Mouse (Mus musculus) liver, embryonic 16.5 days (tissue): ENCODE data around the gene Armh2. TPM values are rescaled to one million over a fixed set of nuclear protein-coding genes. Genes with fewer than 3 reads are reported as not detected.

Source experiments
- ATAC-seq: fragments of 200-750 bp; cut with Nextera tagmentation; 2 replicates; pipeline ENCODE4 v1.8.0; 2017; ENCODE audit warnings: low read depth, mild to moderate bottlenecking, moderate number of reproducible peaks, moderate library complexity
- H3K27ac ChIP-seq: fragments of 300-500 bp; sonication (generic); 2 replicates; pipeline ENCODE4 v1.5.1; 2014; ENCODE audit warnings: mild to moderate bottlenecking, low read length
- H3K27me3 ChIP-seq: fragments of 300-500 bp; sonication (generic); 2 replicates; pipeline ENCODE4 v1.6.1; 2014; ENCODE audit warnings: low read depth, low read length, mixed read lengths; ENCODE audit not compliant: control insufficient read depth, insufficient read depth
- H3K36me3 ChIP-seq: fragments of 300-500 bp; sonication (generic); 2 replicates; pipeline ENCODE4 v1.6.1; 2014; ENCODE audit warnings: mild to moderate bottlenecking; ENCODE audit not compliant: control insufficient read depth, insufficient read depth
- H3K4me1 ChIP-seq: fragments of 300-500 bp; sonication (generic); 2 replicates; pipeline ENCODE4 v1.6.1; 2014; ENCODE audit warnings: low read depth, low read length, mixed read lengths; ENCODE audit not compliant: control insufficient read depth
- H3K4me2 ChIP-seq: fragments of 300-500 bp; sonication (generic); 2 replicates; pipeline ENCODE4 v1.6.1; 2014; ENCODE audit warnings: low read depth, low read length, mixed read lengths
- H3K4me3 ChIP-seq: fragments of 300-500 bp; sonication (generic); 2 replicates; pipeline ENCODE4 v1.5.1; 2014; ENCODE audit warnings: low read depth, mild to moderate bottlenecking, low read length
- H3K9ac ChIP-seq: fragments of 300-500 bp; sonication (generic); 2 replicates; pipeline ENCODE4 v1.6.1; 2014; ENCODE audit warnings: low read depth, low read length
- H3K9me3 ChIP-seq: fragments of 300-500 bp; sonication (generic); replicated peaks from 2 replicates; pipeline ENCODE4 v1.6.1; 2016; ENCODE audit warnings: low read length; ENCODE audit not compliant: control insufficient read depth
- WGBS: fragments of 180-500 bp; shearing (Covaris S2); extraction: QIAGEN DNeasy Blood & Tissue Kit; methylation state at CpG from one replicate; pipeline ENCODE4 v1.1.7; 2014; ENCODE audit not compliant: insufficient replicate concordance; 5-methylcytosine and 5-hydroxymethylcytosine counted together
- polyA plus RNA-seq: library from polyadenylated mRNA; unstranded; fragments of >200 nt; fragmentation: Nextera tagmentation; extraction: Ambion mirVana; gene quantifications from 2 replicates; pipeline ENCODE4 v1.2.1, GENCODE M21; 2015

Gene Armh2
- polyA plus RNA-seq, 1 experiment from 2014 or later = not detected

- Histone ChIP-seq H3K4me1 (no peaks in the 10 kb centered on the region; the same call in 1 of the 2 replicates), H3K4me2 (no peak overlapping the region), H3K27ac (no peak overlapping the region), H3K36me3 (no peaks in the 10 kb centered on the region), H3K4me3 (no peak overlapping the region), H3K9me3 (no peaks in the 10 kb centered on the region), H3K9ac (no peak overlapping the region), H3K27me3 (no peaks in the 10 kb centered on the region)
- 70% methylated on average over 5 of the region's 5 CpGs for WGBS
- no peak for ATAC-seq
Measured at GRCm38 (mm10) chr13:24715601-24716000, 25.4 kb upstream of the Armh2 start.

DNA sequence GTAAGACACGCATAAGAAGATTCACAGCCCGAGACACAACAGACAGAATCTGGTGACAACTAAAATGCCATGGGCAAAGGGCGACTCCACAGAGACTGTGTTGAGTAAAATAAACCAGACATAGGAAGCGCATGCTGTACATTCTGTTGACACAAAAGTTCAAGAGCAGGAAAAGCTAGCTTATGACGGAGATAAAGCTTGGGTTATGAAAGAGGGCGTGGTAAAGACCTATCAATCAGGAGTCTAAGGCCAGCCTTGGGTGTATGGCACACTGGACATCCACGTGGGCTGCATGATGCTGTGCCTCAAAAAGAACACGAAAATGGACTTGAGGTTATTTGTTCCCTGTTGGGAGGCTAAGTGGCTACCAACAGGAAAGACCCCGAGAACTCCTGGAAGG, 24.6 kb upstream of the Armh2 start:
- Histone ChIP-seq H3K27me3 (no peaks in the 10 kb centered on the region), H3K9me3 (no peaks in the 10 kb centered on the region), H3K27ac (no peak overlapping the region), H3K36me3 (no peaks in the 10 kb centered on the region), H3K4me1 (no peaks in the 10 kb centered on the region; the same call in 1 of the 2 replicates), H3K9ac (no peak overlapping the region), H3K4me2 (no peak overlapping the region), H3K4me3 (no peak overlapping the region)
- 66% methylated on average over 9 of the region's 9 CpGs for WGBS
- ATAC-seq = no peak

GRCm38 (mm10) chr13:24717677-24718076, 23.4 kb upstream of the Armh2 start:
- no peaks in the 10 kb centered on the region for H3K4me1 ChIP-seq
- no peaks in the 10 kb centered on the region for H3K36me3 ChIP-seq
- H3K27ac ChIP-seq = no peak overlapping the region
- no peaks in the 10 kb centered on the region for H3K27me3 ChIP-seq
- H3K9me3 ChIP-seq = no peaks in the 10 kb centered on the region
- no peak overlapping the region for H3K4me2 ChIP-seq
- no peak overlapping the region for H3K9ac ChIP-seq
- WGBS = 60% methylated on average over 7 of the region's 7 CpGs
- ATAC-seq = no peak
- H3K4me3 ChIP-seq = no peak overlapping the region

DNA sequence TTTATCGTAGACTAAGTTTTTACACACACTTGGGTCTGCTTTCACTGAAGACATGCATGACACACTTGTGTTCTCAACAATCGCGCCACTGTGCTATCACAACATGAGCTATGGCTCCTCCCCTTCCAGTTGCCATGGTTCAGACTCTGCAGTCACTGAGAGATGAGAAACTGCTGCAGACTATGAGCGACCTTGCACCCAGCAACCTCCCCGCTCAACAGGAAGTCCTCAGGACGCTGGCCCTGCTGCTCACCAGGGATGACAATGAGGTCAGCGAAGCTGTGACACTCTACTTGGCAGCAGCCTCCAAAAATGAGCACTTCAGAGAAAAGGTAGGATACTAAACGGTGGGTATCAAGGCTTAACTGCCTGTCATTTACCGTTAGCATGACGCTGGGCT, 19.5 kb upstream of the Armh2 start:
- Histone ChIP-seq H3K9me3 (no peaks in the 10 kb centered on the region), H3K36me3 (no peaks in the 10 kb centered on the region; the same call in 1 of the 2 replicates), H3K27me3 (no peaks in the 10 kb centered on the region), H3K4me3 (no peak overlapping the region), H3K27ac (no peak overlapping the region), H3K9ac (no peak overlapping the region), H3K4me2 (no peak overlapping the region), H3K4me1 (no peaks in the 10 kb centered on the region)
- ATAC-seq = no peak
- 79% methylated on average over 10 of the region's 10 CpGs for WGBS

GRCm38 (mm10) chr13:24723699-24724394, 17.2 kb upstream of the Armh2 start:
- no peak overlapping the region for H3K4me2 ChIP-seq
- H3K36me3 ChIP-seq = no peaks in the 10 kb centered on the region; the same call in 1 of the 2 replicates
- H3K27ac ChIP-seq = no peak overlapping the region
- WGBS = 64% methylated on average over 8 of the region's 8 CpGs
- H3K9ac ChIP-seq = no peak overlapping the region
- H3K4me3 ChIP-seq = no peak overlapping the region
- no peaks in the 10 kb centered on the region for H3K4me1 ChIP-seq
- no peak for ATAC-seq
- no peaks in the 10 kb centered on the region for H3K27me3 ChIP-seq
- no peaks in the 10 kb centered on the region for H3K9me3 ChIP-seq

- no peaks in the 10 kb centered on the region for H3K9me3 ChIP-seq
Measured at GRCm38 (mm10) chr13:24724395-24724759, 16.7 kb upstream of the Armh2 start.

DNA sequence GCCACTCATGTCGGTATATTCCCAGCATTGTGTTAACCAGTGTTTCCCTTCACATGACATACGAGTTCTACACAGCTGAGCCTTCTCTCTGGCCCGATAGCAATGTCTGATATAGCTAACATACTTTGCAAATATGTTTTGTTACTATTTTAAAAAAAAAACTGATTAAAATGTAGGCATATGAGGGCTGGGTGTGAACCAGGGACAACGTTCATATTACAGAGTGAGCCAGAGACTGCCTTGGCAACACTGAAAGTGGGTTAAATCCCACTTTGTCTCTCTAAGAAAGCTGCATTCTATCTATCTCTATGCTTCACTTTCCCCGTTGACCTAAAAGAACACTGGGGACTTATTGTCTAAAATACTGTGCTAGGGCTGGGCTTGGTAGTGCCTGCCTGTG, 11.9 kb upstream of the Armh2 start:
- no peaks in the 10 kb centered on the region for H3K9me3 ChIP-seq
- no peak overlapping the region for H3K4me2 ChIP-seq
- no peak for ATAC-seq
- no peak overlapping the region for H3K9ac ChIP-seq
- H3K36me3 ChIP-seq = no peaks in the 10 kb centered on the region
- no peaks in the 10 kb centered on the region for H3K27me3 ChIP-seq
- H3K4me1 ChIP-seq = no peaks in the 10 kb centered on the region
- H3K4me3 ChIP-seq = no peak overlapping the region
- no peak overlapping the region for H3K27ac ChIP-seq
- 77% methylated on average over 5 of the region's 5 CpGs for WGBS

More at GRCm38 (mm10) chr13:24724395-24724759, 16.7 kb upstream of the Armh2 start:
- Histone ChIP-seq H3K36me3 (no peaks in the 10 kb centered on the region; the same call in 1 of the 2 replicates), H3K27me3 (no peaks in the 10 kb centered on the region), H3K4me2 (no peak overlapping the region), H3K4me3 (no peak overlapping the region), H3K27ac (no peak overlapping the region), H3K9ac (no peak overlapping the region), H3K4me1 (no peaks in the 10 kb centered on the region)
- 66% methylated on average over 4 of the region's 4 CpGs for WGBS
- ATAC-seq = no peak

DNA sequence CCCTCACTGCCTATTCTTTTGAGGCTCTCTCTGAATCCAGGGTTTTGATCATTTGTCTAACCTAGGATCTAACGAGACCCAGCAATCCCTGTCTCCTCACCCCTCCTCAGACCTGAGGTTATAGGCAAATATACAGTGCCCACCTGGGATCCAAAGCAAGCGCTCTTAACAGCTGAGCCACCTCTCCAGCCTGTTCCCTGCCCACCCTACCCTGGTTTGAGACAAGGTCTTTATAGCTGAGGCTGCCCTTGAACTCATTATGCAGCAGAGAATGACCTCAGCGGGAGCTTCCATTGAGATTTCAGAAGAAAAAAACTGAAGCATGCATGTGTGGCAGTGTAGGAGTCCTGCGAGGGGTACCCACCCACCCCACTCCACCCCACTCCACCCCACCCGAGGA, 6.5 kb upstream of the Armh2 start:
- Histone ChIP-seq H3K9me3 (no peaks in the 10 kb centered on the region), H3K36me3 (no peaks in the 10 kb centered on the region), H3K27me3 (no peaks in the 10 kb centered on the region), H3K4me2 (no peak overlapping the region), H3K27ac (no peak overlapping the region), H3K4me1 (no peaks in the 10 kb centered on the region), H3K4me3 (no peak overlapping the region), H3K9ac (no peak overlapping the region)
- no peak for ATAC-seq
- WGBS = 70% methylated on average over 5 of the region's 5 CpGs

DNA sequence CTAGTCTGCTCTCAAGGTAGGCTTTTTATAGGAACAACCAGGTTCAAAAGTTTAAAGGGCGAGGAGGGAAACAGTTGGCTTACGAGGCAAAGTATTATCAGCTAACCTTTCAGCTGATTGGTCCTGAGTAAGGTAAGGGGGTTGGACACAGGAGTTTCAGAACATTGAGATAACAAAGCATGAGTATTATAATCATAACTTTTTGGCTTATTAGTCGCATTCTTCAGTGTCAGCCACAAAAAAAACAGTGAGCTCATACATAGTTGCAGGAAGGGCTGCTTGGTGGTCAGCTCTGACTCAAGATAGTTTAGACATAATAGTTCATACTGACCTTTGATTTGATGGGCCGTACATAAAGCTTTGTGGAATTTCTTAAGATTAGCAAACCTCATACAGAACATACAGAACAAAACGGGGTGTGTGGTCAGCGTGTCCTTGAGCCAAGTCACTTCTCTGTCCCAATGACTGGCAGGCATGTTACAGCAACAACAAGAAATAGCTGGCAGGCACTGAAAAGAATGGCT, 5.4 kb upstream of the Armh2 start:
- no peak overlapping the region for H3K4me2 ChIP-seq
- H3K27me3 ChIP-seq = no peaks in the 10 kb centered on the region
- no peaks in the 10 kb centered on the region for H3K36me3 ChIP-seq
- no peak overlapping the region for H3K4me3 ChIP-seq
- H3K9me3 ChIP-seq = no peaks in the 10 kb centered on the region
- WGBS = 67% methylated on average over 6 of the region's 6 CpGs
- no peak for ATAC-seq
- no peak overlapping the region for H3K9ac ChIP-seq
- H3K4me1 ChIP-seq = no peaks in the 10 kb centered on the region
- H3K27ac ChIP-seq = no peak overlapping the region
